Mouse (Mus musculus) right cerebral cortex, postnatal 14 days (tissue): ENCODE measurements at regions not wholly inside any gene's neighbourhood (a gene's known extent, or its start where the extent isn't known, plus 50 kb on each side); places are given as distances from the start of the nearest gene placed in this dataset.

ENCODE experiments used
- DNase-seq: peaks from one replicate; pipeline ENCODE4 v3.0.0; 2022

- DNase-seq = peak; percentile 12
Observed at GRCm38 (mm10) chr3:101161941-101162531, 52.0 kb upstream of the Ptgfrn start.

- DNase-seq = no peak
Observed at GRCm38 (mm10) chr3:101161421-101161940, 51.4 kb upstream of the Ptgfrn start.
